Mouse (Mus musculus) thymus, adult 2 months (tissue): Measurements from ENCODE around the gene Baiap2l2.

Experiments
- CTCF ChIP-seq: fragments of 200-500 bp; IDR thresholded peaks from 2 replicates; pipeline ENCODE4 v1.5.1; 2012; ENCODE audit warnings: mild to moderate bottlenecking, control low read depth, low read length, moderate library complexity, borderline replicate concordance; ENCODE audit not compliant: control insufficient read depth, poor library complexity, insufficient read depth; ENCODE audit errors: extremely low read depth
- POLR2A ChIP-seq: fragments of 200-500 bp; IDR thresholded peaks from 2 replicates; pipeline ENCODE4 v1.6.1; 2012; ENCODE audit warnings: mild to moderate bottlenecking, low read length, control low read depth, moderate library complexity; ENCODE audit not compliant: control insufficient read depth, poor library complexity, insufficient read depth; ENCODE audit errors: extremely low read depth

DNA sequence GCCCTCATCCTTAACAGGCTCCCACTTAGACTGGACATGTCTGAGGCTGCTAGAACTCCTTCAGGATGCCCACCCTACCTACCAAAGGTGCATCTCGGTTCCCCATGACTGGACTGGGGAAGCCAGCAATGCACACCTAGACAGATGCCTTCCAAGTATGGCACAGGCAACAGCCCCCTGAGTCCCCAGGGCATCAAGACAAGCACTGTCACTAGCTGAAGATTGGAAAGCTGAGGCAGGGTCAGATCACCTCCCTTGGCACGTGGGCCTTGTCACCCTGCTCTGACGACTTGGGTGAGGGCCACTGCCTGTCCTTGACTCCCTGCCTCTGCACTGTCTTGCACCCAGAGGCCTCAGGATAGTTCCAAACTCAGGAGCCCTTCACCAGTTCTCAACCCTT is 3.0 kb upstream of the Baiap2l2 start:
- TF ChIP-seq POLR2A = no peak
- TF ChIP-seq CTCF = no peak
